Mouse (Mus musculus): ENCODE results near the gene Prss38. TPM values are rescaled to one million over a fixed set of nuclear protein-coding genes. Genes with fewer than 3 reads are reported as not detected.
A peak's percentile ranks its signal among the peaks of the same experiment; 100 is the strongest.
"Not testable (repeated sequence)": the region's sequence is repeated elsewhere in the genome, so short reads cannot be mapped to it uniquely, and the experiment has no call there.

The Prss38 gene
- total RNA-seq, 2 experiments from 2014 or later: not detected

- intact Hi-C loops (cut with DNase I): no loop called here
- DNase-seq: peak; percentile 19 to 29
Observed at GRCm38 (mm10) chr11:59384441-59384959, 9.0 kb upstream of the Prss38 start.

GRCm38 (mm10) chr11:59379547-59379946 is 4.1 kb upstream of the Prss38 start:
- no peak for DNase-seq
- intact Hi-C loops (cut with DNase I): no loop called here

- DNase-seq: no peak
Observed at GRCm38 (mm10) chr11:59377999-59378398, 2.5 kb upstream of the Prss38 start.

GRCm38 (mm10) chr11:59369848-59370247 is 5.6 kb downstream of the Prss38 start:
- intact Hi-C loops (cut with DNase I): no loop called here
- DNase-seq: no peak

More at GRCm38 (mm10) chr11:59377999-59378398, 2.5 kb upstream of the Prss38 start:
- intact Hi-C loops (cut with DNase I): no loop called here

- DNase-seq; intact Hi-C loops (cut with DNase I): not testable (repeated sequence)
Observed at GRCm38 (mm10) chr11:59367955-59368354, 7.5 kb downstream of the Prss38 start.

GRCm38 (mm10) chr11:59366633-59367032 is 8.8 kb downstream of the Prss38 start:
- intact Hi-C loops (cut with DNase I): no loop called here
- DNase-seq: peak in 1 of 2 experiments; percentile 34

GRCm38 (mm10) chr11:59366031-59366430 is 9.4 kb downstream of the Prss38 start:
- DNase-seq: no peak
- intact Hi-C loops (cut with DNase I): no loop called here

GRCm38 (mm10) chr11:59364417-59364816 is 11.0 kb downstream of the Prss38 start:
- intact Hi-C loops (cut with DNase I): no loop called here
- DNase-seq: no peak

- intact Hi-C loops (cut with DNase I): no loop called here
Observed at GRCm38 (mm10) chr11:59364007-59364406, 11.4 kb downstream of the Prss38 start.

GRCm38 (mm10) chr11:59361291-59361690 is 14.2 kb downstream of the Prss38 start:
- intact Hi-C loops (cut with DNase I): no loop called here
- DNase-seq: no peak

More at GRCm38 (mm10) chr11:59364007-59364406, 11.4 kb downstream of the Prss38 start:
- DNase-seq: no peak

GRCm38 (mm10) chr11:59356874-59357289 is 18.6 kb downstream of the Prss38 start:
- no peak for DNase-seq
- intact Hi-C loops (cut with DNase I): no loop called here

GRCm38 (mm10) chr11:59354793-59355192 is 20.7 kb downstream of the Prss38 start:
- intact Hi-C loops (cut with DNase I): loop anchor here (5.0 kb wide), 1 partner anchor 58 kb away; no protein-coding TSS in a partner anchor

GRCm38 (mm10) chr11:59350326-59350725 is 25.1 kb downstream of the Prss38 start:
- intact Hi-C loops (cut with DNase I): loop anchor here (5.0 kb wide), 1 partner anchor 62 kb away; no protein-coding TSS in a partner anchor
- DNase-seq: no peak

More at GRCm38 (mm10) chr11:59354793-59355192, 20.7 kb downstream of the Prss38 start:
- DNase-seq: no peak

- peak; percentile 62 to 77 for DNase-seq
- intact Hi-C loops (cut with DNase I): no loop called here
Observed at GRCm38 (mm10) chr11:59346166-59346910, 29.1 kb downstream of the Prss38 start.

- DNase-seq: no peak
- intact Hi-C loops (cut with DNase I): no loop called here
Observed at GRCm38 (mm10) chr11:59342956-59343355, 32.5 kb downstream of the Prss38 start.

GRCm38 (mm10) chr11:59338736-59339120 is 36.7 kb downstream of the Prss38 start:
- DNase-seq: no peak
- intact Hi-C loops (cut with DNase I): no loop called here

- peak in 1 of 2 experiments; percentile 66 for DNase-seq
- intact Hi-C loops (cut with DNase I): no loop called here
Observed at GRCm38 (mm10) chr11:59337955-59338735, 37.3 kb downstream of the Prss38 start.

GRCm38 (mm10) chr11:59336381-59336780 is 39.1 kb downstream of the Prss38 start:
- no peak for DNase-seq
- intact Hi-C loops (cut with DNase I): no loop called here

GRCm38 (mm10) chr11:59335942-59336341 is 39.5 kb downstream of the Prss38 start:
- intact Hi-C loops (cut with DNase I): no loop called here
- no peak for DNase-seq

- intact Hi-C loops (cut with DNase I): no loop called here
- DNase-seq: no peak
Observed at GRCm38 (mm10) chr11:59335150-59335549, 40.3 kb downstream of the Prss38 start.

- no peak for DNase-seq
Observed at GRCm38 (mm10) chr11:59332938-59333337, 42.5 kb downstream of the Prss38 start.

More at GRCm38 (mm10) chr11:59332938-59333337, 42.5 kb downstream of the Prss38 start:
- intact Hi-C loops (cut with DNase I): no loop called here

Measured in heart, postnatal 14 days (tissue).